Mouse (Mus musculus): ENCODE data around the gene Olfr1323. TPM values are rescaled to one million over a fixed set of nuclear protein-coding genes. Genes with fewer than 3 reads are reported as not detected.

The Olfr1323 gene
- polyA plus RNA-seq (2016; fragmentation: Nextera tagmentation; extraction: Ambion mirVana), result not detected in 2 replicates

GRCm38 (mm10) chrX:50019259-50019658 is at the start of gene Olfr1323:
TSS of gene Olfr1323 (minus strand) at chrX:50019359.
- no peaks in the 10 kb centered on the region for H3K4me1 ChIP-seq
- no peak for ATAC-seq (ENCODE audit: low FRiP score, low read depth)
- H3K27ac ChIP-seq, result no peak within 1 kb of the TSS
- H3K4me3 ChIP-seq, result no peak within 1 kb of the TSS
- no peaks in the 10 kb centered on the region for H3K27me3 ChIP-seq (replicated peaks)
- H3K36me3 ChIP-seq, result no peaks in the 10 kb centered on the region
- no peak within 1 kb of the TSS for H3K9ac ChIP-seq
- WGBS, result 87% methylated on average over 1 of the region's 1 CpGs
- H3K4me2 ChIP-seq (replicated peaks), result no peak within 1 kb of the TSS
- H3K9me3 ChIP-seq, result no peaks in the 10 kb centered on the region

GRCm38 (mm10) chrX:50012242-50012641 is 6.9 kb downstream of the Olfr1323 start:
- Histone ChIP-seq H3K4me1 (no peaks in the 10 kb centered on the region), H3K9ac (no peak overlapping the region), H3K27me3 (replicated peaks) (no peaks in the 10 kb centered on the region), H3K9me3 (no peaks in the 10 kb centered on the region), H3K4me3 (no peak overlapping the region), H3K36me3 (no peaks in the 10 kb centered on the region), H3K27ac (no peak overlapping the region), H3K4me2 (replicated peaks) (no peak overlapping the region)
- ATAC-seq (ENCODE audit: low FRiP score, low read depth), result no peak
- WGBS, result 51% methylated on average over 4 of the region's 4 CpGs

Other genes with a start within 250 kb of the Olfr1323 start
- 0.93 and 2.3 TPM in 2 replicates for gene Igsf1, start 221.6 kb downstream of the Olfr1323 start, polyA plus RNA-seq (2016; fragmentation: Nextera tagmentation; extraction: Ambion mirVana)
- not detected in 2 replicates for gene Olfr1322, start 127.9 kb downstream of the Olfr1323 start, polyA plus RNA-seq (2016; fragmentation: Nextera tagmentation; extraction: Ambion mirVana)

Data from neural tube, embryonic 12.5 days (tissue).